Mouse (Mus musculus) layer of hippocampus, postnatal 25 days (tissue): ENCODE data around the gene Prss22. TPM values are rescaled to one million over a fixed set of nuclear protein-coding genes. Genes with fewer than 3 reads are reported as not detected.

Source experiments
- DNase-seq, 2 experiments: peaks; one replicate each; pipeline ENCODE4 v3.0.0; 2022; ENCODE audit warnings: mixed read lengths in 2 of 2, low spot score in 1 of 2; ENCODE audit errors: extremely low spot score in 1 of 2
- total RNA-seq, 2 experiments: library from RNA; stranded (reverse); gene quantifications; 2 replicates each; pipeline ENCODE4 v1.2.3; 2021

Prss22 gene
- total RNA-seq, 2 experiments from 2014 or later, result not detected

DNA sequence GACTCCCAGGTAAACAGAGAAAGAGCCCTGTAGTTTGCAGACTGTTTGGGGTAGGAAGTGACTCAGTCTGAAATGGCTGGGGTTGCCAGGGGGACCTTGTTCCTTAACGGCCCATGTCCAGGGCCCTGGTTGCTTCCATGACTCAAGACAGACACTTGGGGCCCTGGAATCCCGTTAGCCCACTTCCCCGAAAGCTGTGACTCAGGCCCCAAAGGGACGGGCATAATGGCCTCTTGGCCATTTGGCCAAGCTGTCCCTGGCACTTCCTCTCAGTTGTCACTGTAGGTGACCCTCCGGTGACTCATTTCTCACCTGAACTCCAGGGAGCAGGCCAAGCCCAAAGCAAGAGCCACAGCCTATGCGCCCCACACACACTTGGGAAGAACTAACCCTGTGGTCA lies 483 bp upstream of the Prss22 start:
- no peak for DNase-seq

DNA sequence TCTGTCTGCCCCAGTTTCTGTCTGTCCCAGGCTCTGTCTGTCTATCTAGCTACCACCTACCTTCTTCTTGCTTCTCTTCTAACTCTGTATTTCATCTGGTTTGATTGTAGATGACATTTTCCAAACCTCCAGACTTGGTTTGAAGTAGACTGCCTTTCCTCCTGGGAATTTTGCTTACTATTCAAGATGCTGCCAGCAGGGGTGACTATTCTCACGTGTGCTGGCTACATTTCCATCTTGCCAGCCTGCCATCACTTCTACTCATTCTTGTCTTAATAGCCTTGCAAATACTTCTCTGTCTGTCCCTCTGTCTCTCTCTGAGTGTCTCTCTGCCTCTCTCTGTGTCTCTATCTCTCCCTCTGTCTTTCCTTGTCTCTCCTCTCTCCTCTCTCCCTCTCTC lies 2.5 kb downstream of the Prss22 start:
- no peak for DNase-seq

DNA sequence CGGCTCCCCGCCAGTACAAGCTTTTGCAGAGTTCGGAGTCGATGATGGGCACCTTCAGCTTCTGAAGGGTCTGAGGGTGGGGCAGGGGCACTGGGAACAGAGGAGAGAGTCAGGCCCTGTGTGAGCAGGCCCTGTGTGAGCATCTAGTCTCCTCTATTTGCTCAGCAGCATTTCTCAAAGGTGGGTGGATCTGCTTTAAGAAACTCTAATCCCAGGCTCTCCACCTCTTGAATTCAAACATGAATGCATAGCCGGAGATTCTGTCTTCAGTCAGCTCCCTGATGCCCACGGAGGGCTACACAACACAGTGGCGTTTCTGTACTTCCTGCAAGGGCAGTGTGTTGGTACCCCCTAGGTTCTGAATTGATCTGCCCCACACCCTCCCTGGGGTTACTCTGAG lies 3.2 kb downstream of the Prss22 start:
- DNase-seq, result no peak

DNA sequence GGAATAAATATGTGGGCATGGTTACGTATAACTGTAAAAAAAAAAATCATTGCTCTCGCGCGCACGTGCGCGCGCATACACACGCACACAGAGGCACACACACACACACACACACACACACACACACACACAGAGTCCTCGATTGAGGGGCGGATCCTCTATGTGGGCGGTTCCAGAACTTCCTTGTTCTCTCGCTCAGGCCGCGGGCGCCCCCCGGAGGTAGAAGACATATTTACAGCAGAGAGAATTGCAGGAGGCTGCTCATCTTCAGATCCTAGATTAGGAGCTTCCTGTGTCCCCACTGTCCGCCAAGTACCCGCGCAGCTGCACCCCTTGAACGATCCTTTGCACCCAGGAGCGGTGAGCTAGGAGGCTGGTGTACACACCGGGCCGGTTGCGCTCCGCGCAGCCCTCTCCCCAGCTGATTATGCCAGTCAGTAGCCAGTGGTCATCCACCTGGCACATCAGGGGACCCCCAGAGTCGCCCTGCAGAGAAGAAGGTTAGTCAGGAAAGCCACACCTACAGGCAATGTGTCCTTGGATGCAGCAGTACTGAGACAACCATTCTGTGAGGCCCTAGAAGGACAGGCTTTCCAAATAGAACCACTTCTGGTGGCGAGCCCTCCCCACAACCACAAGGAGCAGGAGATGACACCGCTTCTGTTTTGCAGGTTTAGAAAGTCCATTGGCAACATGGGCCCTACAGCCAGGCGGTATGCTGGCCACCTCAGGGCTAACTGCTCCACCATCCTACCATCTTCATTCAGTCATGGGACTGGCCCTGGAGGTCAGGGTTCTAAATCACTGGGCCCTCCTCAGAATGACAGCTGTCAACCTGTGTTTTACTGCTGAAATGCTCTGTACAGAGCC lies 4.1 kb downstream of the Prss22 start:
- peak; percentile 95 to 99 for DNase-seq

DNA sequence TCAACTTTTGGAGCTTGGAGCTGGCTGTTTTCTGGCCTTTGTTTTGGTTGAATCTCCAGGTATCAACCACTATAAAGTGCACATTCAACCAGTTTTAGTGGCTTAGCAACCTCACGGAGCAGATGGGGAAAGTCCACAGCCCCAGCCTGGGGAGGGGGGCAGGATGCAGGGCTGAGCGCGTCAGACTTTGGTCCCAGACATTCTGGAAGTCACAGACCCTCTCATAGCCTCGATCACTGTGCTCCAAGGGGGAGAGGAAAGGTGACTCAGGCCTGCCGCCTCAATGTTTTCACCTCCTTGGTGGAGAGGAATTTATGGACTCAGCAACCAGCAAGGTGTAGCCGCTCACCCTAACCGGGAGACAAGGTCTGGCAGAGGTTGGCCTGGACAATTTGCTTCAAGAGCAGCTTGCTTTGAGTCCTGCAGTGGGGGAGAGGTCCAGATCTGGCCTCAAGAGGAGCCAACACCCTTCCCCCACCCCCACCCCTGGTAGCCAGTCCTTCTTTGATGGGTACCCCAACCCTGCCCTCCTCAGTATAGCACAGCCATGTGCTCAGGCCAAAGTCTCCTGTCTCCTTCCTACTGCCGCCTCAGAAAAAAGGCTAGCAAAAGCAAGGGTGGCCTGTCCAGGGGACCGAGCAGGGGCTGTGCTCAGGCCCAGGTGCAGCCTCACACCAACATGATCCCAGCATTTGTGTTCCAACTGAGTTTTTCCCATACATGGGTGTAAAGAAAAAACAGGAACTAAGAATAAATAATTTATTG lies 4.9 kb downstream of the Prss22 start:
- no peak for DNase-seq

DNA sequence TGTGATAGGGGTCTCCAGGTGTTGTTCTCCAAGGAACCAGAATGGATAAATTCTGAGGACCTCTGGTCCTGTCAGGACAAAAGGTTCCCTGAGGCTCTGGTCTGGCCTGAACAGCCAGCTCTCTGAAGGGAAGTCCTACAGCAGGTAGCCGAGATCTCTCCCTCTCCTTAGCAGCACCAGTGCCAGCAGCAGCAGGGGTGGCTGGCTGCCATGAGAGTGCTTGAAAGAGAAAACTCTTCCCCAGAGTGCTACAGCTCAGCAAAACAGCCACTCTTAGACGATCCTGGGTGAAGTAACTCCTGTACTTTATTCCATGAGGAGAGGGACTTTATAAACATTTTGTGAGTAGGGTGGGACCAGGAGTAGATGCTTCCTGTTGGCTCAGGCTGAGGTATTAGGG lies 8.1 kb downstream of the Prss22 start:
- peak in 1 of 2 experiments; percentile 18 for DNase-seq

DNA sequence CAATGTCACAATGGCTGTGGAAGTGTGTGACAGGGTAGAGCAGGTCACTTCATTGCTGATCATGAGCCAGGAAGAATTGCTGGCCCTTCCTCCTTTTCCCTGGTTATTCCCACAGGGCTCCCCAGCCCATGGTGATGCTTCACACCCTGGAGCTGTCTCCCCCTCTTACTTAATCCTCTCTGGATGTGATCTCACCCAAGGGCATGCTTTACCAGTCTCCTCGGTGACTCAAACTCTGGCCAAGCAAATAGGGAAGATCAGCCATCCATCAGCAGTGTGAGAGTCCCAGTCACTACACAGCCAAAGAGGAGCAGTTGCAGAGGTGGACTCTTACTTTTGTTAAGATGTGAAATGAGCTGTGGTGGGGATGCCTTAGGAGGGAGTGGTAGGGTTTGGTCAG lies 12.9 kb downstream of the Prss22 start:
- no peak for DNase-seq

DNA sequence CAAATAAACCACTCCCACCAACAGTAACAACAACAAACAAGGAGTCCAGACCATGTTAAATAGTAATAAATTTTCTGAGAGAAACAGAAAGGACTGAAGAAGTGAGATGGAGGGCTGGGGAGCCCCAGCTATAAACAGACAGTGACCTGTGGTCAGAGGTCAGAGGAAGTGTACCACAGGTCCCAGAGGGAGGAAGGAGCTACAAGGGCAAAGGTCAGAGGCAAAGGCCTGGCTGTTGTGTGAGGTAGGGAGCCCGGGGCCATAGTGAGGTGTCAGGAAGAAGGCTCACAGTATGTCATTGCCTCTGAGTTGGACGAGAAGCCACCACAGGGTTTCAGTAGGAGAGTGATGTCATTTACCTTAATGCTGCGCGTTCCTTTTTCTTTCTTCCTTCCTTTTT lies 15.0 kb downstream of the Prss22 start:
- DNase-seq, result no peak

DNA sequence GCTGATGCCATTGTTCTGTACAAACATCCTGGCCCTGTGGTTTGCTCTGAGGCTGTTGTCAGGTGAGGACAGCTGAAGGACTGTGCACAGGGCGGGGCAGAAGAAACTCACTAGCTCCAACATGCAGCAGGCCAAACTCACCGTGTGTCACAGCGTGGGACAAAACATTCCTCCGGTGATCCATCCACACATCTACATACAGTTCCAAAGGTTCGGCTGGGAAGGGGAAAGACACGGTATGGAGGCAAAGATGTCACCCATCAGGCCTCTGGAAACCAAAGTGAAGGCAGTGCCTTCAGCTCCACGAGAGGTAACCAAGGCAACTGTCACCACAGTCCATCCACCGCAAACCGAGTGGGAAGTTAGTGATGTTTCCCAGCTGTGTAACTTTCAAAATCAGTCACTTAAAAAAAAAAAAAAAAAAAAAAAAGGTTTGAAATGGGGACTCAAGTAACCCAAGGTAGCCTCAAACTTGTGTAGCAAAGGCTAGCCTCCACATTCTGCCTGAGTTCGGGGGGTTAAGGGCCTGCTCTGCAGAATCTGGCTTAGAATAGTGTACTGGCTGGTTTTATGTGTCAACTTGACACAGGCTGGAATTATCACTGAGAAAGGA lies 17.5 kb downstream of the Prss22 start, which contains the start of gene Prss30:
Gene Prss30, minus strand, starts transcription at position 270 of the 613 bp plus-strand sequence.
- DNase-seq, result no peak

DNA sequence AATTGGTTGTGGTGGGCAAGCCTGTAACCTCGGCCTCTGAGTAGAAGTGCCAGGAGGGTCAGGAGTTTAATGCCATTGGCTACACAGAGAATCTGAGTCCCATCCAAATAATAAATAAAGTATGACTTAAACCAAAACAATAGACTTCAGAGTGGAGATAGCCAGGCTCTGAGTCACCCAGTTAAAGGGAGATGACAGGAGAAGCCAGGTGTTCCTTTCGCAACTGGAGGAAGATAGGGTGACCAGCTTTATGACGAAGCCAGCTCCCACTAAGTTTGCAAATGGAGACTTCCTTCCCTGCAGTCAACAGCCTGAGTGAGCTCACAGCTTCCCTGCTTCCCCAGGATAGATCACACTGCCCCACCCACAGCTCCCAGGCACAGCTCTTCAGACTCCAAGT lies 18.4 kb downstream of the Prss22 start:
- no peak for DNase-seq

DNA sequence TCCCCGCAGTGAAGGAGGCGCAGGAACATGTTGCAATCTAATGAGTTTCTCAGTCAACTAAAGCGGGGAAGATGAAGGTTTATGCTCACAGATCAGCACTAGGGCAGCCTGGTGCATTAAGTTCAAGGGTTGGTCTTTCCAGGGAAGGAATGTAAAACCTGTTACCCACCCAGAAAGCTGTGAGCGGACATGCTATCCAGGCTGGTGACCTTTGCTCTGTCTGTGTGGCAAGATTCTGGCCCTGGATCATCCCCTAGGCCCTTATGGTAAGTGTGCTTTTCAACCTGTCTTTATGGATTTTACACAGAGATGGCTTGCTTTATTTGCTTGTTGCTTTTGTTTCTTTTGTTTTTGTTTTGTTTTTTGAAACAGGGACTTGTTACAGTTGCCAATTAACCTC lies 21.2 kb downstream of the Prss22 start:
- no peak for DNase-seq

DNA sequence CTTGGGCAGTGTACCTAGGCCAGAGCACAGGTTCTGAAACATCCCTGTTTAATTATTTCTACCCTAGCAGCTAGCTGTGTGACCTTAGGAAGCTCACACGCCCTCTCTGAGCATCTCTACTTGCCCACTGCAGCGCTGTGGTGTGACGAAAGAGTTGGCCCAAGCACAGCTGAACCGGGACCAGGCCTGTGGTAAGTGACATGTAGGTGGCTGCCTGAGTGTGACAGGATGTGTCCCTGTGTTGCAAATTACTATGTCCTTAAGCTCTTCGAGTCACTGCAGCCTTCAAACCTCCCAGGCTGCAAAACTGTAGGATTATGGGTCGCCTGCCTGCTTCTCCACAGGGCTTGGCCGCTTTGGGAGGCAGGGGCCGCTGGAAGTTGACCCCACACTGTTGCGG lies 26.6 kb downstream of the Prss22 start:
- DNase-seq, result no peak

DNA sequence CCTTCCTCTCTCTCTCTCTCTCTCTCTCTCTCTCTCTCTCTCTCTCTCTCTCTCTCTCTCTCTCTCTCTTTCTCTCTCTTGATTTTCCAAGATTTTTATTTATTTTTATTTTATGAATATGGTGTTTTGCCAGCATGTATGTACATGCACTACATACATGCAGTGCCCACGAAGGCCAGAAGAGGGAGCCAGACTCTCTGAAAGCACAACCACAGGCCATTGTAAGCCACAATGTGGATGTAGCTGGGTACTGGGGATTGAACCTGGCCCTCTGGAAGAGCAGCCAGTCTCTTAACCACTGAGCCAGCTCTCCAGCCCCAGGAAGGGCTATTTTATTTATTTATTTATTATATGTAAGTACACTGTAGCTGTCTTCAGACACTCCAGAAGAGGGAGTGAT lies 28.7 kb downstream of the Prss22 start:
- DNase-seq, result peak; percentile 67 to 88

DNA sequence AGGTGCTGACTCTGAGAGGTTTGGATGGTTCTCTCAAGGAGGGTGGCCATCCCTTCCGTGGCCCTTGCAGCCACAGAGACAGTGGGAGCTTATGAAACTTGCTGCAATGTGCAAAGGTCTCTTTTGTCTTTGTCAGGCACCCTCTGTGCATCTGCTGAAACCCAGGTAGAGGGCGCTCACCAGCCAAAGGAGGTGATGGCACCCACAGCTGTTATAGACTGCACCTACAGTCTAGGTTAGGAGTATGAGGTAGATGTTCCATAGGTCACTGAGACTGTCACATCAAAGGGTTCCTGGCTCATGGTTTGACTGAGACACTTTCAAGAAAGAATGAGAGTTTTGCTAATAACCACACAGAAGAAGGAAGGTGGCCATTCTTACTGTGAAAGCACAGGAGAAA lies 29.1 kb downstream of the Prss22 start:
- DNase-seq, result no peak

DNA sequence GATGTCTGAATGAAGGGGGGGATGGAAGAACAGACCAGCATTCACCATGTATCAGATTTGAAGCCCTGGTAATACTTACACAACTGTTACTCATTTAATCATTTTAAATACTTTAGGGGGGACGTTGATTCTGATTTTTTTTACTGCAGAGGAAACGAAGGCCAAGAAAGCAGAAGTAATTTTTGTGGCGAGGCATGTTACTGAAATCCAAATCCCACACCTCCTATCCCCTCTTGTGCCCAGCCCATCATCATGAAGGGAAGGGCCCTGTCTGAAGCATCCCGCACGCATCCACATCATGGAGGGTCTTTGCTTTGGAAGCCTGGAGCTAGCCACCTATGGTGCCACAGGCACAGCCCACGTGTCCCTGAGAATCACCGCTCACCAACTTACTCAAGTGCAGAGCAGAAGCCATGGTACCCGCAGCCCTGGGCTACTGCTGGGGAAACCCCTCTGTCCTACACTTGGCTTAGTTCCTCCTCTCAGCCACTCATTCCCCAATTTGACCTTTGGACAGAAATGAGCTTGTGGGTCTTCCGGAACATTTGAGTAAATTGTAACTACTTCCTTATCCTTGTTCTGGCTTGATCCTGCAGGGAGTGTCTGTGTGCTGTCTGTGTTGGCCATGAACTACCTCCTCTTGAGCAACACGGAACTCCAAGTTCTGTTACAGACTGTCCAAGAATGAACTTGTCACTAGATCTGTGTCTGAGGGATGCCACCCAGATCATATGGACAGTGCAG lies 31.1 kb downstream of the Prss22 start:
- no peak for DNase-seq

DNA sequence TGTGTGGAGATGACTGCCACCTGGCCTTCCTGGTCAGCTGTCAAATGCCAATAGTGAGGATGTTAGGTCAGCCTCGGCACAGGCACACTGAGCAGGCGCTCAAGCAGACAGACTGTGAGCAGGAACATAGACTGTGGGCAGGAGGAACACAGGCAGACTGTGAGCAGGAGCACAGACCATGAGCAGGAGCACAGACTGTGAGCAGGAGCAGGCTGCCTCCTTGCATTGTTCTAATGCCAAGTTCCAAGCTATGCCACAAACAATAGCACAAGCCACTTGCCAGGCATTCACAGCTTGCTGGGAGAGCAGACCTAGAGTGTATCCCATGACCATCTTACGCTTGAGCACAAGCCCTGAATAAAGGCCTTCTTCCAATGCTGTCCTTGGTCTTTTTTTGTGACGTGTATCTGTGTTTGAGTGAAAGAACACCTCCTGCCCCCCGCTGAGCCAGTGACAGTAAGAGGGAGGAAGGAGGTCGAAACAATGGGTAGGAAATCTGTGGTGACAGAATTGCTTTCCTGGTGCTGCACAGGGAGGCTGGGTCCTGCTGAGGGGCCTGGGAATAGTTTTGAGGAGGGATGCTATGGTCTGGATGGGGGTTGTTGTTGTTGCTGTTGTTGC lies 32.0 kb downstream of the Prss22 start:
- peak in 1 of 2 experiments; percentile 14 for DNase-seq

DNA sequence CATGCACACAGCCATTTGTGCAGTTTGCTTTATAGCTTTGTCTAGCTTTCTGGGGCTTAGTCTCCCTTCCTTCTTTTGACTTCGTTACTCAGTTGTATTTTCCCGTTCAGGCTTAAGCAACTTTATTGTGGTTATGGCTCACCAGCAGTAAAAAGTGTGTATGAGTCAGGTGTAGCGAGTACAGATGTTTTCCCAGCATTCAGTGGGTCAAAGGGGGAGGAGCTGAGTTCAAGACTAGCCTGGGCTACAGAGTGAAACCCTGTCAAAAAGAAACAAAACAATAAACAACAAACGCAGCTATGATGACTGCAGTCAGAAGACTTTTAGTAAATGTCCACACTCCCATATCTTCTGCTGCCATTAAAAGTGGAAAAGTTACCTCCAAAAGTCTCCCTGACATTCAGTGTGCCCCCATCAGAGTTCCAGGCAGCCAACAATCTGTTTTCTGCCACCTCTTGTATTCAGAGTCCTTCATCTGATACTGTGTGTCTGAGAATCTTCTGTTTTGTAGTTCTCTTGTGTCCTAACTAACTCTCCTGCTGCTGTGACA lies 36.3 kb downstream of the Prss22 start:
- no peak for DNase-seq

DNA sequence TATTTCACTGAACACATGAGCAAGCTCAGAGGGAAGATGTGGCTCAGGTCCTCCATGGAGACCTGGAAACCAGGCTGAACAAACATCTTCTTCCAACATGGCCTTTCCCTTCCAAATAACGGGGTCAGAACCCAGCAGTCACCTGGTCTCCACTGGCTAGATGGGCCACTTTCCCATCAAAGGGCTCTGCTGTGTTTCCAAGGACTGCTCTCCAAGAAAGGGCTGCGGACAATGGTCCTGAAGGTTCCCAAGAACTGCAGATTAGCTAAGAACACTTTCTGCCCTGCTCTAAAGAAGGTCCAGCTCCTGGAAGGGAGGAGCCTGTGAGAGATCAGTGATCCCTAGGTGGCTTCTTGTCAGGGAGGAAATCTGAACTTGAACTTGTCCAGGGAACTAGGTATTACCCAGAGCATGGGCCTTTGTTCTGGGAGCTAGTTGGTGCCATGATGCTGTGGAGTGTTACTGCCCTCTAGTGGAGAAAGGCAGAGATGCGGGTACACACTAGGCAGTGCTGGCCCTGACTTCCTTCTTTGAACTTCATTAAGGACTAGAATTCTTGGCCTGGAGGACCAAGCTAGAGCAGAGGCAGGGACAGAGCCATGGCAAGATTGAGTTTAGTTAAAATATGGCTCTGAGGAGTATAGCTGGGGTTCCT lies 37.7 kb downstream of the Prss22 start:
- DNase-seq, result peak; percentile 71 to 84

DNA sequence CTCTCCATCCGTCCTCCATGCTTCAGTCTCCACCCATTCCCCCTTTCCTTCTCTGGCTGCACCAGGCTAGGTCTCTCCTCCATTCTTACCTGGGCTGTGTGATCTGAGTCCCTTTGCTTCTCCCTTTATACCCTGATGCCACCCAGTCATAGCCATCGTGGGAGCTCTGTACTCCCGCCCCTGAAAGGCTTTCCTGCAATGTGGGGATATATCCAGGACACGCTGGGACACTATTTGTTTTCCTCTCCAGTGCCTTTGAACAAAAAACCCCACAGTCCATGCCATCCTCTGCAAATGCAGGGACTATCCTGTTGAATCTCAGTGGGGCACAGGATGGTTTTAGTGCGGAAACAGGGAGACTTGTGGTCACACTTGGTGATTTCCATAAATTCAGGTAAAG lies 42.7 kb downstream of the Prss22 start, which contains the start of gene Sbpl:
Gene Sbpl, minus strand, starts transcription at position 101 of the 400 bp plus-strand sequence.
- no peak for DNase-seq
